Mouse (Mus musculus) urinary bladder, postnatal 25 days (tissue): ENCODE data around the gene Mta3.
A peak's percentile ranks its signal among the peaks of the same experiment; 100 is the strongest.
"Not testable (repeated sequence)": the region's sequence is repeated elsewhere in the genome, so short reads cannot be mapped to it uniquely, and the experiment has no call there.

Experiments used
- DNase-seq: peaks from one replicate; pipeline ENCODE4 v3.0.0; 2022; ENCODE audit warnings: low spot score

Gene Mta3

GRCm38 (mm10) chr17:83849717-83850116, 143.8 kb downstream of the Mta3 start:
- DNase-seq: no peak

DNA sequence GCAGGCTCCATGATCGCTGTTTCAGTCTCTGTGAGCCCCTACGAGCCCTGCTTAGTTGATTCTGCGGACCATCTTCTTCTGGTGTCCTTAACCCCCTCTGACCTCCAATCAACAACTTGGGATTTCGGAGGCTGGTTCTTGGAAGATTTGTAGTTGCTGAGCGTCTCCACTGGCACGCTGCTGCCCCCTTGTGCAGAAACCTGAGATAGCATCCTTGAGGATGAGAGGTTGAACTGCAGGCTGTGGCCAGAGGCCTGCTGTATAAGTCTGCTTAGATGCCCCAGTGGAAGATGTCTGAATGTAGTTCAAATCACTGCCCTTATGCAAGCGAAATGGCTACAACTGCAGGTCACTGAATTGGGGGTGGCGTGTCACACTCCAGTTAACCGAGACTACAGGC, 144.5 kb downstream of the Mta3 start:
- DNase-seq: peak; percentile 92

DNA sequence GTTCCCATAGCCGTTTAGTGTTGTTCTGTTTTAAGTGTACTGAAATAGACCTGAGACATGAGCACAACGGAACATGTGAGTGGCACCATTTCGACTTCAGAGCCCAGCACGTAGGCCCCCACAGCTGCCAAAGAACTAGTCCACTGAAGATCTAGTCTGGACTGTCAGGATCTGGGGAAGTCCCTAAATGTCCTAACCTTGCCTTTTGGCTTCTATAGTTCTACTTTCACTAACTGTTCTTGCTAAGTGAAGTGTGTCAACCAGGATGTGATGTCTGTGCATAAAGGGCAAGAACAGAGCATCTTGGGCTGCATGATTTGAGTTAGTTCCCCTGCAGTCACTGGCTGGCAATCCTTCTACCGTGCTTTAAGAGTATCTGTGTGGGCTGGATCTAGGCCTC, 144.9 kb downstream of the Mta3 start:
- DNase-seq: no peak

DNA sequence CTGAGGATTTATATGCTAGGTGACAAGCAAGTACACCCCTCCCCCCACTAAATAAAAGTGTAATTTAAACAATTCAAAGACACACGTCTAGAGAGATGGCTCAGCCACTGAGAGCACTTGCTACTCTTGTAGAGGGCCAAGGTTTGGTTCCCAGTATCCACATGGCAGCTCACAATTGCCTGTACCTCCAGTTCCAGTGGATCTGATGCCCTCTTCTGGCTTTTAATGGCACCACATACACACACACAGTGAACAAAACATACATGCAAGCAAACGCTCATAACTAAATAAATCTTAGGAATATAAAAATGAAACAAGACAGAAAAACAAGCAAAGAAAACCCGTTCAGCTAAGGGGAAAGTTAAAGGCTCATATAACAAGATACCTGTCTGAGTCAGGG, 147.9 kb downstream of the Mta3 start:
- no peak for DNase-seq

DNA sequence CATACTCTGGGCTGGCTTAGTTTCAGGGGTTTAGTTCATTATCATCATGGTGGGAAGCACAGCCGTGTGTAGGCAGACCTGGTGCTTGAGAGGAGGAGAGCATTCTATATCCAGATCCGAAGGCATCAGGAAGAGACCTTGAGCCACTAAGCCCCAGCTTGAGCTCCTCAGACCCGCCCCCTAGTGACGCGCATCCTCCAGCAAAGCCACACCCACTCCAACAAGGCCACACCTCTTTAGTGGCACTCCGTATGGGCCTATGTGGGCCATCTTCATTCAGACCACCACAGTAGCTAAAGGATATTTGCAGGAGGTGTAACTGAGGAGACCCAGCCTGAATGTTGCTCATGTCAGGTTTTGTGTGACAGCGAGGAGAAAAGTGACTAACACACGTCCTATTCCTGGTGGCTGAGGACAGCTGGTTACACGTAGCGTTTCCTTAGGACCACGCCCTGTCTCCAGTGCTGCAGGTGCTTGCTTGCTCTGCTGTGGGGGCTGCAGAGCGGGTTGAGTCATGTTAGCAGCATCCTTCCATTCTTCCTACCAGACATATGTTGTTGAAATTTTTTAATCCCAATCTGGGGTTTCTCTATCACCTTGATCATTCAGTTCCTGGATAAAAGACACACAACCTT, 148.4 kb downstream of the Mta3 start:
- DNase-seq: peak; percentile 26

- DNase-seq: no peak
These were observed 152.4 kb downstream of the Mta3 start for GRCm38 (mm10) chr17:83858413-83858812.

DNA sequence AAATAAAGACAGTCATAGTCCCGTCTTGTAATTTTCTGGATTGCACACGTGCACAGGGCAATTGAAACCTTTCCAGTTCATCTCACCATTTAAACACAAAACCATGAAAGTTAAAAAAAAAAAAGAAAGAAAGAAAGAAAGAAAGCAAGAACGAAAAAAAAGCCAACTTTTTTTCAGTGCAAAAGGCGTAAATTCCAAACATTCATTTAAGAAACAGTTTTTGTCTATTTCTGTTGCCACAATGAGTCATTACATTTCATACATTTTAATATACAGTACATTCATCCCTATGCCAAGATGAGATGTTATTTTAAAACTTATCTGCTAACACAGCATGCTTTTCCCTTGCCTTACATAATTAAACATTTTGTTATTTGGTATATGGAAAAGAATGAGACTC, 153.7 kb downstream of the Mta3 start:
- DNase-seq: no peak

DNA sequence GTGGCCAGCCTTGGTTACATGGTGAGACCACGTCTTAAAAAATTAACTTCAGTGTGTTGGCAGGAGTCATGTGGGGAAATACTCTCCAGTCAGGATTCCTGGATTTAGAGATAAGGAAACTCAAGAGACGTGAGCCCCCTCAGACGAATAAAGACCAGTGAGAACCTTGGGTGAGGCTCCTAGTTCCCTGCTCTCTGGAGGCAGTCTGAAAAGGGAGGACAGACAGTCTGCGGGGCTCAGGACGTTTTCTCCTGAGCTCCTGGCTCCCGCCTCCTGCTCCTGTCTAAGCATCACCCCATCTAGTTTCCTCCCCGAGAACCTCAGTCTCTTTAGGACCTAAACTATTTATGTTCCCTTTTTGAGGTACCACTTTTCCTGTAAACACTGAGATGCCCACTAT, 154.3 kb downstream of the Mta3 start:
- no peak for DNase-seq

DNA sequence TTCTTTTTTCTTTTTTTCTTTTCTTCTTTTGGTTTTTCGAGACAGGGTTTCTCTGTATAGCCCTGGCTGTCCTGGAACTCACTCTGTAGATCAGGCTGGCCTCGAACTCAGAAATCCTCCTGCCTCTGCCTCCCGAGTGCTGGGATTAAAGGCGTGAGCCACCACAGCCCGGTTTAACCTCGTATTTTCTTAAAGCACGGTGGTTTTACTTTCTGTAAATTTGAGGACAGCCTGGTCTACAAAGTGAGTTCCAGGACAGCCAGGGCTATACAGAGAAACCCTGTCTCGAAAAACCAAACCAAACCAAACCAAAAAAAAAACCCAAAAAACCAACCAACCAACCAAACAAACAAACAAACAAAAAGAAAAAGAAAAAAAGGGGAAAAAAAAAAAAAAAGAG, 155.0 kb downstream of the Mta3 start:
- DNase-seq: not testable (repeated sequence)

- peak; percentile 99 for DNase-seq
These were observed 155.6 kb downstream of the Mta3 start for GRCm38 (mm10) chr17:83861444-83862133.

GRCm38 (mm10) chr17:83862134-83862881, 156.3 kb downstream of the Mta3 start:
- peak; percentile 59 for DNase-seq

GRCm38 (mm10) chr17:83865366-83865765, 159.4 kb downstream of the Mta3 start:
- DNase-seq: no peak

DNA sequence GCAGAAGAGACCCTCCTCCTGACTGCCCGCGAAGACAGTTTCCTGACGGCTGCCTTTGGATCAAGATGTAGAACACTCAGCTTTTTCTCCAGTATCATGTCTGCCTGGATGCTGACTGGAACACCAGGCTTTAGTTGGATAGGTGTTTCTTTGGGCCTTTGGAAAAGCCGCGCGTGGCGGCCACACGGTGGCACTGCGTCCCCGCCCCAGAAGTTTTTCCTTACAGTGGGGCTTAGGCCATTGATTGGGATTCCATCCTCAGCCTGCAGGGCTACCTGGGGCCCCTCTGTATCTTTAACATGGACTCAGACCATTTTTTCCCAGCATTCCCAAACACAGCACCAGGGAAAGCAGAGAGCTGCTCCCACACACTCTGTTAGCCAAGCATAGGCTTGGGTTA, 160.6 kb downstream of the Mta3 start:
- no peak for DNase-seq

DNA sequence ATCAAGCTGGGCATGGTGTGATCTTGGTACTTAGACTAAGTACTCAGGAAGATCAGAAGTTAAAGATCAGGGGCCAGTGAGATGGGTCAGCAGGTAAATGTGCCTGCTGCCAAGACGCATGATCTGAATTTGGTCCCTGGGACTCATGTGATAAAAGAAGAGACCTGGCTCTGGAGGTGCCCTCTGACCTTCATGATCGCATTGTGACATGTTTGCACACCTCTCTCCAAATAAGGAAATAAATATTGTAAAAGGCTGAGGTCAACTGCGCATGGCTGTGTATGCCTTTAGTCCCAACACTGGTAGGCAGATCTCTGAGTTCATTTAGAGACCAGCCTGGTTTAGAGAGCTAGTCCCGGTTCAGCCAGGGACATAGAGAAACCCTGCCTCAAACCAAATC, 164.4 kb downstream of the Mta3 start:
- DNase-seq: no peak
